In the genomic region with DNA sequence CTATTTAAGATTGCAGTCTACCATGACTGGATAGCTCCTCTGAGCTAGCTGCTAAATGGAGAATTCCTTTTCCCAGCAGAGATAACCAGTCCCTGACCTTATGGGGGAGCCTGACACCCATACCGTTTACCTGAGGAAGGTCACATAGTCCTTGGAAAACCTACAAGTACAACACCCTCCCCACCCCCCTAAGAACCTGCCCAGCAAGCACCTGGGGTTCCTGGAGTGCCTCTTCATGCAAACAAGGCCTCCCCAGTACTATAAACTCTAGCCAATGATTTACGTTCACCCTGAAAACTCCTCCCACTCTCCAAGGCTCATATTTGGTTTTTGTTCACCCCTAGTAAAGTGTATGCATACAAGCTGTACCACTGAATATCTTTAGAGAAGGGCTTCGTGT, we compare ENCODE assay signal across 21 mouse cellular contexts. TPM values are rescaled to one million over a fixed set of nuclear protein-coding genes. Genes with fewer than 3 reads are reported as not detected.
A peak's percentile ranks its signal among the peaks of the same experiment; 100 is the strongest.
DNase-seq lines count a peak whose midpoint lies in the region; ATAC-seq lines count a peak whose summit lies in the region.
"Had no signal": no experiment of that assay in that cellular context is flagged by ENCODE, and none has a peak within 500 bp of the region (broad histone marks: within the 10 kb centered on the region; RNA-seq: fewer than 3 reads in every experiment).

No protein-coding gene starts in this region.

- H3K4me3 ChIP-seq in midbrain, embryonic 11.5 days (ENCODE audit: low read depth, low read length): no peak overlapping the region
- no peak overlapping the region for H3K4me3 ChIP-seq in midbrain, embryonic 13.5 days (replicated peaks)
- no peak overlapping the region for H3K4me3 ChIP-seq in intestine, embryonic 15.5 days (replicated peaks)
- no peak overlapping the region for H3K4me3 ChIP-seq in intestine, embryonic 16.5 days (ENCODE audit: low read length)
- no peak overlapping the region for H3K4me3 ChIP-seq in stomach, embryonic 14.5 days (ENCODE audit: low read depth, low read length)
- H3K4me3 ChIP-seq: embryonic facial prominence, embryonic 10.5 days; embryonic facial prominence, embryonic 12.5 days; forebrain, embryonic 13.5 days; forebrain, embryonic 15.5 days had no signal

- no peaks in the 10 kb centered on the region for H3K4me1 ChIP-seq in midbrain, embryonic 11.5 days (ENCODE audit: control insufficient read depth, insufficient read depth, low read length)
- H3K4me1 ChIP-seq in midbrain, embryonic 13.5 days (replicated peaks): no peaks in the 10 kb centered on the region
- 0 out of 2 replicates have a peak, but pooled peaks cover 3% of the 10 kb centered on the region for H3K4me1 ChIP-seq in intestine, embryonic 15.5 days (replicated peaks)
- H3K4me1 ChIP-seq in intestine, embryonic 16.5 days (ENCODE audit: control insufficient read depth, insufficient read depth, low read length): no peaks in the 10 kb centered on the region
- no peaks in the 10 kb centered on the region for H3K4me1 ChIP-seq in stomach, embryonic 14.5 days (ENCODE audit: control insufficient read depth, insufficient read depth, low read length)
- H3K4me1 ChIP-seq: forebrain, embryonic 13.5 days; forebrain, embryonic 15.5 days had no signal

- WGBS in midbrain, embryonic 11.5 days: 82% methylated on average over 3 of the region's 3 CpGs
- WGBS in midbrain, embryonic 13.5 days: 75% methylated on average over 3 of the region's 3 CpGs
- 41% methylated on average over 3 of the region's 3 CpGs for WGBS in intestine, embryonic 15.5 days
- WGBS in intestine, embryonic 16.5 days: 37% methylated on average over 3 of the region's 3 CpGs
- 44% methylated on average over 3 of the region's 3 CpGs for WGBS in stomach, embryonic 14.5 days

- H3K27me3 ChIP-seq in midbrain, embryonic 11.5 days (ENCODE audit: control insufficient read depth, insufficient read depth, low read length): no peaks in the 10 kb centered on the region
- H3K27me3 ChIP-seq in midbrain, embryonic 13.5 days: no peaks in the 10 kb centered on the region
- H3K27me3 ChIP-seq in intestine, embryonic 15.5 days (replicated peaks): no peaks in the 10 kb centered on the region
- H3K27me3 ChIP-seq in intestine, embryonic 16.5 days (replicated peaks; ENCODE audit: control insufficient read depth, insufficient read depth, low read length): no peaks in the 10 kb centered on the region
- no peaks in the 10 kb centered on the region for H3K27me3 ChIP-seq in stomach, embryonic 14.5 days (ENCODE audit: control insufficient read depth, insufficient read depth, low read length)
- H3K27me3 ChIP-seq: embryonic facial prominence, embryonic 12.5 days; forebrain, embryonic 13.5 days; forebrain, embryonic 15.5 days had no signal

- no peak overlapping the region for H3K9ac ChIP-seq in midbrain, embryonic 11.5 days (ENCODE audit: low read length)
- H3K9ac ChIP-seq in midbrain, embryonic 13.5 days (replicated peaks): no peak overlapping the region
- H3K9ac ChIP-seq in intestine, embryonic 15.5 days: no peak overlapping the region
- no peak overlapping the region for H3K9ac ChIP-seq in intestine, embryonic 16.5 days (ENCODE audit: low read depth, low read length)
- no peak overlapping the region for H3K9ac ChIP-seq in stomach, embryonic 14.5 days (replicated peaks; ENCODE audit: low read depth, low read length)
- H3K9ac ChIP-seq: embryonic facial prominence, embryonic 12.5 days; forebrain, embryonic 13.5 days; forebrain, embryonic 15.5 days had no signal

- intact Hi-C loops in heart, postnatal 14 days (cut with DNase I): no loop called here

- no peak for ATAC-seq in midbrain, embryonic 11.5 days (ENCODE audit: low FRiP score)
- ATAC-seq in midbrain, embryonic 13.5 days: no peak
- peak; percentile 60; the same call in 1 of the 2 replicates for ATAC-seq in intestine, embryonic 15.5 days
- peak; percentile 80 for ATAC-seq in intestine, embryonic 16.5 days
- 0 out of 2 replicates have a peak, but pooled peaks have one; percentile 49 for ATAC-seq in stomach, embryonic 14.5 days (ENCODE audit: insufficient number of reproducible peaks, insufficient read depth, low FRiP score, low read depth)
- ATAC-seq: forebrain, embryonic 13.5 days; forebrain, embryonic 15.5 days had no signal

- no peaks in the 10 kb centered on the region for H3K9me3 ChIP-seq in midbrain, embryonic 11.5 days (ENCODE audit: control insufficient read depth, low read length)
- no peaks in the 10 kb centered on the region for H3K9me3 ChIP-seq in midbrain, embryonic 13.5 days
- no peaks in the 10 kb centered on the region for H3K9me3 ChIP-seq in intestine, embryonic 15.5 days
- H3K9me3 ChIP-seq in intestine, embryonic 16.5 days (ENCODE audit: control insufficient read depth, low read length): no peaks in the 10 kb centered on the region
- no peaks in the 10 kb centered on the region for H3K9me3 ChIP-seq in stomach, embryonic 14.5 days (ENCODE audit: control insufficient read depth, low read depth, low read length)
- H3K9me3 ChIP-seq: embryonic facial prominence, embryonic 10.5 days; embryonic facial prominence, embryonic 12.5 days; forebrain, embryonic 13.5 days; forebrain, embryonic 15.5 days had no signal

- H3K36me3 ChIP-seq in midbrain, embryonic 11.5 days (ENCODE audit: control insufficient read depth, insufficient read depth, low read length): no peaks in the 10 kb centered on the region
- H3K36me3 ChIP-seq in midbrain, embryonic 13.5 days: no peaks in the 10 kb centered on the region
- no peaks in the 10 kb centered on the region for H3K36me3 ChIP-seq in intestine, embryonic 15.5 days
- H3K36me3 ChIP-seq in intestine, embryonic 16.5 days (ENCODE audit: control insufficient read depth, insufficient read depth, low read length): no peaks in the 10 kb centered on the region
- H3K36me3 ChIP-seq in stomach, embryonic 14.5 days (ENCODE audit: control insufficient read depth, insufficient read depth, low read length): no peaks in the 10 kb centered on the region
- H3K36me3 ChIP-seq: embryonic facial prominence, embryonic 10.5 days; embryonic facial prominence, embryonic 12.5 days; forebrain, embryonic 15.5 days had no signal

- no peak overlapping the region for H3K27ac ChIP-seq in midbrain, embryonic 11.5 days (ENCODE audit: low read depth, low read length)
- no peak overlapping the region for H3K27ac ChIP-seq in midbrain, embryonic 13.5 days
- no peak overlapping the region for H3K27ac ChIP-seq in intestine, embryonic 15.5 days
- H3K27ac ChIP-seq in intestine, embryonic 16.5 days (ENCODE audit: low read length): no peak overlapping the region
- H3K27ac ChIP-seq in stomach, embryonic 14.5 days (ENCODE audit: low read length): no peak overlapping the region
- H3K27ac ChIP-seq: embryonic facial prominence, embryonic 10.5 days; embryonic facial prominence, embryonic 12.5 days; forebrain, embryonic 13.5 days; forebrain, embryonic 15.5 days had no signal

- H3K4me2 ChIP-seq in midbrain, embryonic 11.5 days: no peak overlapping the region
- H3K4me2 ChIP-seq in midbrain, embryonic 13.5 days (replicated peaks): no peak overlapping the region
- H3K4me2 ChIP-seq in intestine, embryonic 15.5 days (replicated peaks): no peak overlapping the region
- no peak overlapping the region for H3K4me2 ChIP-seq in intestine, embryonic 16.5 days (ENCODE audit: low read depth, low read length)
- H3K4me2 ChIP-seq in stomach, embryonic 14.5 days (replicated peaks; ENCODE audit: low read depth, low read length): no peak overlapping the region
- H3K4me2 ChIP-seq: embryonic facial prominence, embryonic 12.5 days; forebrain, embryonic 13.5 days; forebrain, embryonic 15.5 days had no signal

- DNase-seq in midbrain, embryonic 11.5 days (ENCODE audit: low spot score, missing footprints): peak; percentile 8
- DNase-seq in cerebellum, postnatal 36 days: no peak
- no peak for DNase-seq in heart, postnatal 14 days
- DNase-seq in left cerebral cortex, adult 9 months (ENCODE audit: low spot score in 2 of 2): no peak
- DNase-seq: adrenal gland, adult 2 months; adrenal gland, postnatal 10 days; adrenal gland, postnatal 25 days; cerebellum, adult 11 months; cerebellum, adult 18-20 months; cerebellum, adult 8-10 months; cerebellum, adult 9-11 months; cerebellum, postnatal 14 days had no signal

RNA-seq across cellular contexts. Expression of gene Lyrm9, which starts 41.3 kb away (rescaled TPM):
- 15.4 and 15.9 TPM in 2 replicates for polyA plus RNA-seq in midbrain, embryonic 11.5 days (2014; fragmentation: Nextera tagmentation; extraction: Ambion mirVana)
- polyA plus RNA-seq in midbrain, embryonic 13.5 days (2015; fragmentation: Nextera tagmentation; extraction: Ambion mirVana): 25.3 and 28.2 TPM in 2 replicates
- 15.9 and 17.9 TPM in 2 replicates for polyA plus RNA-seq in intestine, embryonic 15.5 days (2015; fragmentation: Nextera tagmentation; extraction: Ambion mirVana)
- polyA plus RNA-seq in intestine, embryonic 16.5 days (2015; fragmentation: Nextera tagmentation; extraction: Ambion mirVana): 20.7 and 21.9 TPM in 2 replicates
- 9.7 and 11.9 TPM in 2 replicates for polyA plus RNA-seq in stomach, embryonic 14.5 days (2014; fragmentation: Nextera tagmentation; extraction: Ambion mirVana)
- 10 to 100 TPM; 31.1 to 36.3 TPM for total RNA-seq in heart, postnatal 14 days (2021)

RNA-seq across cellular contexts. Expression of gene Nos2, which starts 52.9 kb away (rescaled TPM):
- polyA plus RNA-seq in midbrain, embryonic 11.5 days (2014; fragmentation: Nextera tagmentation; extraction: Ambion mirVana): 0.64 and 0.69 TPM in 2 replicates
- 0.71 and 0.82 TPM in 2 replicates for polyA plus RNA-seq in midbrain, embryonic 13.5 days (2015; fragmentation: Nextera tagmentation; extraction: Ambion mirVana)
- 1.1 TPM in 2 replicates for polyA plus RNA-seq in intestine, embryonic 15.5 days (2015; fragmentation: Nextera tagmentation; extraction: Ambion mirVana)
- polyA plus RNA-seq in intestine, embryonic 16.5 days (2015; fragmentation: Nextera tagmentation; extraction: Ambion mirVana): 1.1 and 1.4 TPM in 2 replicates
- polyA plus RNA-seq in stomach, embryonic 14.5 days (2014; fragmentation: Nextera tagmentation; extraction: Ambion mirVana): 1.2 and 1.5 TPM in 2 replicates
- total RNA-seq in heart, postnatal 14 days (2021): 1 to 10 TPM; 6.6 TPM
- total RNA-seq: MEL had no signal

Comparison
In these comparisons a context has a peak if more than half of its experiments do, and no peak if none do; other contexts are left out.
1. ATAC-seq: peak in intestine, embryonic 15.5 days (single experiment), intestine, embryonic 16.5 days (single experiment) and stomach, embryonic 14.5 days (single experiment); none in midbrain, embryonic 11.5 days (single experiment) and midbrain, embryonic 13.5 days (single experiment).